ENCODE assay signal across 13 mouse cellular contexts in genomic region chr11:99142493-99143095, GRCm38 (mm10). TPM values are rescaled to one million over a fixed set of nuclear protein-coding genes. Genes with fewer than 3 reads are reported as not detected.
DNase-seq lines count a peak whose midpoint lies in the region; ATAC-seq and TF ChIP-seq lines count a peak whose summit lies in the region.
"Had no signal": no experiment of that assay in that cellular context is flagged by ENCODE, and none has a peak within 500 bp of the region (broad histone marks: within the 10 kb centered on the region; RNA-seq: fewer than 3 reads in every experiment).

No protein-coding gene starts in this region.

- H3K4me1 ChIP-seq in intestine, embryonic 15.5 days (replicated peaks), result peaks cover 28% of the 10 kb centered on the region
- 0 out of 2 replicates have a peak, but pooled peaks cover 4% of the 10 kb centered on the region for H3K4me1 ChIP-seq in intestine, postnatal 0 days (replicated peaks; ENCODE audit: control insufficient read depth, insufficient read depth, low read length)
- H3K4me1 ChIP-seq in embryonic facial prominence, embryonic 15.5 days, result peaks cover 54% of the 10 kb centered on the region
- peaks cover 30% of the 10 kb centered on the region for H3K4me1 ChIP-seq in stomach, embryonic 15.5 days
- H3K4me1 ChIP-seq in heart, embryonic 12.5 days (replicated peaks), result peaks cover 30% of the 10 kb centered on the region

- H3K27ac ChIP-seq in intestine, embryonic 15.5 days, result peak overlapping the region; percentile 9; the same call in 1 of the 2 replicates
- no peak overlapping the region for H3K27ac ChIP-seq in intestine, postnatal 0 days (ENCODE audit: low read depth, low read length)
- H3K27ac ChIP-seq in embryonic facial prominence, embryonic 15.5 days (replicated peaks), result peak overlapping the region; percentile 45
- H3K27ac ChIP-seq in stomach, embryonic 15.5 days, result peak overlapping the region; percentile 7; the same call in 1 of the 2 replicates
- H3K27ac ChIP-seq in heart, embryonic 12.5 days (ENCODE audit: poor library complexity, severe bottlenecking), result no peak overlapping the region
- H3K27ac ChIP-seq: hindbrain, embryonic 13.5 days; liver, embryonic 13.5 days had no signal

- H3K9me3 ChIP-seq in intestine, embryonic 15.5 days, result no peaks in the 10 kb centered on the region
- H3K9me3 ChIP-seq in intestine, postnatal 0 days (ENCODE audit: control insufficient read depth), result no peaks in the 10 kb centered on the region
- no peaks in the 10 kb centered on the region for H3K9me3 ChIP-seq in embryonic facial prominence, embryonic 15.5 days (replicated peaks)
- no peaks in the 10 kb centered on the region for H3K9me3 ChIP-seq in stomach, embryonic 15.5 days
- H3K9me3 ChIP-seq in heart, embryonic 12.5 days (replicated peaks), result no peaks in the 10 kb centered on the region
- H3K9me3 ChIP-seq: hindbrain, embryonic 13.5 days; liver, embryonic 13.5 days had no signal

- H3K4me3 ChIP-seq in intestine, embryonic 15.5 days (replicated peaks), result no peak overlapping the region
- H3K4me3 ChIP-seq in intestine, postnatal 0 days (ENCODE audit: low read depth, low read length), result no peak overlapping the region
- no peak overlapping the region for H3K4me3 ChIP-seq in embryonic facial prominence, embryonic 15.5 days (replicated peaks)
- no peak overlapping the region for H3K4me3 ChIP-seq in stomach, embryonic 15.5 days (replicated peaks)
- no peak overlapping the region for H3K4me3 ChIP-seq in heart, embryonic 12.5 days
- H3K4me3 ChIP-seq: hindbrain, embryonic 13.5 days; liver, embryonic 13.5 days had no signal

- no peak overlapping the region for H3K9ac ChIP-seq in intestine, embryonic 15.5 days
- H3K9ac ChIP-seq in intestine, postnatal 0 days (ENCODE audit: low read depth, low read length), result no peak overlapping the region
- H3K9ac ChIP-seq in embryonic facial prominence, embryonic 15.5 days, result no peak overlapping the region
- no peak overlapping the region for H3K9ac ChIP-seq in stomach, embryonic 15.5 days
- H3K9ac ChIP-seq in heart, embryonic 12.5 days, result no peak overlapping the region
- H3K9ac ChIP-seq: hindbrain, embryonic 13.5 days; liver, embryonic 13.5 days had no signal

- TF ChIP-seq CTCF in intestine, postnatal 0 days (IDR thresholded peaks at IDR 0.05; ENCODE audit: low read depth), result no peak

- no peaks in the 10 kb centered on the region for H3K27me3 ChIP-seq in intestine, embryonic 15.5 days (replicated peaks)
- H3K27me3 ChIP-seq in intestine, postnatal 0 days (replicated peaks; ENCODE audit: control insufficient read depth, insufficient read depth, low read length), result no peaks in the 10 kb centered on the region
- H3K27me3 ChIP-seq in embryonic facial prominence, embryonic 15.5 days, result no peaks in the 10 kb centered on the region
- H3K27me3 ChIP-seq in stomach, embryonic 15.5 days (replicated peaks), result no peaks in the 10 kb centered on the region
- no peaks in the 10 kb centered on the region for H3K27me3 ChIP-seq in heart, embryonic 12.5 days (replicated peaks)
- H3K27me3 ChIP-seq: hindbrain, embryonic 13.5 days had no signal

- peak; percentile 24 for DNase-seq in thymus, postnatal 25 days
- DNase-seq in thymus, postnatal 36 days, result no peak
- DNase-seq in cerebellum, postnatal 10 days, result no peak
- DNase-seq: cerebellum, adult 8-10 months; gastrocnemius, postnatal 14 days; kidney, postnatal 4 days; liver, embryonic 13.5 days had no signal

- ATAC-seq in intestine, embryonic 15.5 days, result no peak
- ATAC-seq in intestine, postnatal 0 days, result no peak
- ATAC-seq in embryonic facial prominence, embryonic 15.5 days (ENCODE audit: insufficient number of reproducible peaks, low FRiP score, low TSS enrichment, low read depth), result no peak
- ATAC-seq in stomach, embryonic 15.5 days (ENCODE audit: insufficient read depth, low FRiP score, low read depth), result no peak
- ATAC-seq in heart, embryonic 12.5 days (ENCODE audit: insufficient number of reproducible peaks, low FRiP score), result no peak

- 76% methylated on average over 18 of the region's 18 CpGs for WGBS in intestine, embryonic 15.5 days
- 71% methylated on average over 18 of the region's 18 CpGs for WGBS in intestine, postnatal 0 days
- WGBS in embryonic facial prominence, embryonic 15.5 days, result 45% methylated on average over 18 of the region's 18 CpGs
- 69% methylated on average over 18 of the region's 18 CpGs for WGBS in stomach, embryonic 15.5 days
- 75% methylated on average over 18 of the region's 18 CpGs for WGBS in heart, embryonic 12.5 days

- H3K36me3 ChIP-seq in intestine, embryonic 15.5 days, result no peaks in the 10 kb centered on the region
- no peaks in the 10 kb centered on the region for H3K36me3 ChIP-seq in intestine, postnatal 0 days (ENCODE audit: control insufficient read depth, insufficient read depth)
- no peaks in the 10 kb centered on the region for H3K36me3 ChIP-seq in embryonic facial prominence, embryonic 15.5 days
- no peaks in the 10 kb centered on the region for H3K36me3 ChIP-seq in stomach, embryonic 15.5 days
- H3K36me3 ChIP-seq in heart, embryonic 12.5 days, result no peaks in the 10 kb centered on the region
- H3K36me3 ChIP-seq: hindbrain, embryonic 13.5 days; liver, embryonic 13.5 days had no signal

- H3K4me2 ChIP-seq in intestine, embryonic 15.5 days (replicated peaks), result no peak overlapping the region
- H3K4me2 ChIP-seq in intestine, postnatal 0 days (replicated peaks; ENCODE audit: low read depth), result no peak overlapping the region
- H3K4me2 ChIP-seq in embryonic facial prominence, embryonic 15.5 days (replicated peaks), result no peak overlapping the region
- no peak overlapping the region for H3K4me2 ChIP-seq in stomach, embryonic 15.5 days
- no peak overlapping the region for H3K4me2 ChIP-seq in heart, embryonic 12.5 days
- H3K4me2 ChIP-seq: hindbrain, embryonic 13.5 days; liver, embryonic 13.5 days had no signal

RNA-seq across cellular contexts. Expression of gene Ccr7, which starts 12.3 kb away (rescaled TPM):
- 0.43 and 0.87 TPM in 2 replicates for polyA plus RNA-seq in intestine, embryonic 15.5 days (2015; fragmentation: Nextera tagmentation; extraction: Ambion mirVana)
- polyA plus RNA-seq in intestine, postnatal 0 days (2015; fragmentation: Nextera tagmentation; extraction: Ambion mirVana), result 0.14 TPM in 1 of 2 replicates, not detected in the other
- 0.57 and 0.59 TPM in 2 replicates for polyA plus RNA-seq in embryonic facial prominence, embryonic 15.5 days (2015; fragmentation: Nextera tagmentation; extraction: Ambion mirVana)
- 0.21 and 0.27 TPM in 2 replicates for polyA plus RNA-seq in stomach, embryonic 15.5 days (2015; fragmentation: Nextera tagmentation; extraction: Ambion mirVana)
- polyA plus RNA-seq in heart, embryonic 12.5 days (2016; fragmentation: Nextera tagmentation; extraction: Ambion mirVana), result 0.08 TPM in 1 of 2 replicates, not detected in the other
- polyA plus RNA-seq: hindbrain, embryonic 13.5 days had no signal

RNA-seq across cellular contexts. Expression of gene Tns4, which starts 53.5 kb away (rescaled TPM):
- 0.58 and 0.93 TPM in 2 replicates for polyA plus RNA-seq in intestine, embryonic 15.5 days (2015; fragmentation: Nextera tagmentation; extraction: Ambion mirVana)
- polyA plus RNA-seq in intestine, postnatal 0 days (2015; fragmentation: Nextera tagmentation; extraction: Ambion mirVana), result 0.39 and 0.53 TPM in 2 replicates
- 2.7 and 2.8 TPM in 2 replicates for polyA plus RNA-seq in embryonic facial prominence, embryonic 15.5 days (2015; fragmentation: Nextera tagmentation; extraction: Ambion mirVana)
- 1.4 and 1.5 TPM in 2 replicates for polyA plus RNA-seq in stomach, embryonic 15.5 days (2015; fragmentation: Nextera tagmentation; extraction: Ambion mirVana)
- polyA plus RNA-seq in heart, embryonic 12.5 days (2016; fragmentation: Nextera tagmentation; extraction: Ambion mirVana), result 0.05 and 0.11 TPM in 2 replicates

Comparison
In these comparisons a context has a peak if more than half of its experiments do, and no peak if none do; other contexts are left out.
1. H3K27ac ChIP-seq: peak in intestine, embryonic 15.5 days (single experiment), embryonic facial prominence, embryonic 15.5 days (single experiment) and stomach, embryonic 15.5 days (single experiment); none in intestine, postnatal 0 days (single experiment) and heart, embryonic 12.5 days (single experiment).